Mouse (Mus musculus): ENCODE results near the gene Zfp281. TPM values are rescaled to one million over a fixed set of nuclear protein-coding genes. Genes with fewer than 3 reads are reported as not detected.

The Zfp281 gene
- total and polyA plus RNA-seq, 2 experiments, result 1.8 to 19.5 TPM

- no peak for DNase-seq (ENCODE audit: extremely low read depth, low read depth, low spot score)
- TF ChIP-seq CTCF (IDR thresholded peaks at IDR 0.05; ENCODE audit: low read depth, low read length) (no peak), POLR2A (IDR thresholded peaks at IDR 0.05; ENCODE audit: extremely low read depth, insufficient read depth, low read length) (no peak)
- H3K4me3 ChIP-seq (ENCODE audit: insufficient read depth, low read depth, low read length), result no peak overlapping the region
- peaks cover 4% of the 10 kb centered on the region; the same call in 1 of the 2 replicates for H3K4me1 ChIP-seq (ENCODE audit: control insufficient read depth, insufficient read depth, low read length)
- H3K79me2 ChIP-seq (ENCODE audit: control insufficient read depth, insufficient read depth, low read length), result no peaks in the 10 kb centered on the region
- H3K36me3 ChIP-seq (ENCODE audit: control insufficient read depth, insufficient read depth, low read length), result no peaks in the 10 kb centered on the region
- no peak overlapping the region for H3K9ac ChIP-seq (ENCODE audit: low read depth, low read length)
- H3K27ac ChIP-seq (replicated peaks; ENCODE audit: insufficient read depth, low read depth, low read length), result no peak overlapping the region
- no peaks in the 10 kb centered on the region for H3K27me3 ChIP-seq (ENCODE audit: control insufficient read depth, insufficient read depth, low read length)
- 79% methylated on average over 5 of the region's 5 CpGs for WGBS
Observed at GRCm38 (mm10) chr1:136638699-136639098, 14.0 kb downstream of the Zfp281 start.

DNA sequence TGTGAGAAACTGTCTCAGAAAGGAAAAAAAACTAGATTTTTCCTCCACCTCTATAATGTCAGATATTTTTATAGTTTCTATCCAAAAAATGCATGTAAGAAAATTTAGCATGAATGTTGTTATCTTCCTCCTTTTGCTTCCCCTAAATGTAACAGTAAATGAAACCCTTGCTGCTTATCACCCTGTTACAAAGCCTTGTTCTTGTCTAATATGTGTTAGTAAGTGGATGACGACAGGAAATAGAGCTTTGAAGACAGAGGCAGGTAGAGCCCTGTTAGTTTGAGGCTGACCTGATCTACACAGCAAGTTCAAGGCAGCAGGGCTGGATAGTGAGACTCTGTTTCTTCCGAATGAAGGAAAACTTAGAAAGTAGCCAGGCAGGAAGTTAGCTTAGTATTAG, 14.5 kb downstream of the Zfp281 start:
- H3K36me3 ChIP-seq (ENCODE audit: control insufficient read depth, insufficient read depth, low read length), result no peaks in the 10 kb centered on the region
- TF ChIP-seq CTCF (IDR thresholded peaks at IDR 0.05; ENCODE audit: low read depth, low read length), result no peak
- TF ChIP-seq POLR2A (IDR thresholded peaks at IDR 0.05; ENCODE audit: extremely low read depth, insufficient read depth, low read length), result no peak
- no peaks in the 10 kb centered on the region for H3K79me2 ChIP-seq (ENCODE audit: control insufficient read depth, insufficient read depth, low read length)
- H3K27me3 ChIP-seq (ENCODE audit: control insufficient read depth, insufficient read depth, low read length), result no peaks in the 10 kb centered on the region
- 82% methylated on average over 2 of the region's 2 CpGs for WGBS
- H3K9ac ChIP-seq (ENCODE audit: low read depth, low read length), result no peak overlapping the region
- DNase-seq (ENCODE audit: extremely low read depth, low read depth, low spot score), result no peak
- H3K4me3 ChIP-seq (ENCODE audit: insufficient read depth, low read depth, low read length), result no peak overlapping the region
- peaks cover 4% of the 10 kb centered on the region; the same call in 1 of the 2 replicates for H3K4me1 ChIP-seq (ENCODE audit: control insufficient read depth, insufficient read depth, low read length)
- no peak overlapping the region for H3K27ac ChIP-seq (replicated peaks; ENCODE audit: insufficient read depth, low read depth, low read length)

GRCm38 (mm10) chr1:136642701-136643100, 18.0 kb downstream of the Zfp281 start:
- Histone ChIP-seq H3K4me1 (ENCODE audit: control insufficient read depth, insufficient read depth, low read length) (peaks cover 4% of the 10 kb centered on the region; the same call in 1 of the 2 replicates), H3K79me2 (ENCODE audit: control insufficient read depth, insufficient read depth, low read length) (no peaks in the 10 kb centered on the region), H3K27ac (replicated peaks; ENCODE audit: insufficient read depth, low read depth, low read length) (no peak overlapping the region), H3K9ac (ENCODE audit: low read depth, low read length) (no peak overlapping the region), H3K36me3 (ENCODE audit: control insufficient read depth, insufficient read depth, low read length) (no peaks in the 10 kb centered on the region), H3K27me3 (ENCODE audit: control insufficient read depth, insufficient read depth, low read length) (no peaks in the 10 kb centered on the region), H3K4me3 (ENCODE audit: insufficient read depth, low read depth, low read length) (no peak overlapping the region)
- TF ChIP-seq POLR2A (IDR thresholded peaks at IDR 0.05; ENCODE audit: extremely low read depth, insufficient read depth, low read length), result no peak
- no peak for TF ChIP-seq CTCF (IDR thresholded peaks at IDR 0.05; ENCODE audit: low read depth, low read length)
- WGBS, result 90% methylated on average over 3 of the region's 3 CpGs
- no peak for DNase-seq (ENCODE audit: extremely low read depth, low read depth, low spot score)

DNA sequence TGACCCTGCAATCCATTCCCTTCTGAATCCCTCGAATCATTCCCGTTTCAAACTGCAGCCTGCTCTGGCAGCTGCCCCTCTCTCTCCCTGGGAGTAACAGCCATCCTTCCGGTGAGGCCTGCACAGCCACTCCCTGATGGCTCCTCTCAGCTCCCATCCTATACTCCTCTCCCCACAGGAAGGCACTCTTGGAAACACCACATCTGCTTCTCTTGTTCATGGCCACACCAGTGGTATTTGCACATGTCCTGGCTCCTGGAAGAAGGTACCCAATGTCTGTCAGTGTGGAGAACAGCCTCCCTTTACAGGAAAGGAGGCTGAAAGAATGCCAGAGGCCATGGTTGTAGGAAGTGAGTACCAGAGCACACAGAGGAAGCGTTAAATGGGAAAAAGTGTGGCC, 19.8 kb downstream of the Zfp281 start:
- Histone ChIP-seq H3K27ac (replicated peaks; ENCODE audit: insufficient read depth, low read depth, low read length) (no peak overlapping the region), H3K9ac (ENCODE audit: low read depth, low read length) (no peak overlapping the region), H3K36me3 (ENCODE audit: control insufficient read depth, insufficient read depth, low read length) (no peaks in the 10 kb centered on the region), H3K27me3 (ENCODE audit: control insufficient read depth, insufficient read depth, low read length) (no peaks in the 10 kb centered on the region), H3K4me3 (ENCODE audit: insufficient read depth, low read depth, low read length) (no peak overlapping the region), H3K4me1 (ENCODE audit: control insufficient read depth, insufficient read depth, low read length) (no peaks in the 10 kb centered on the region), H3K79me2 (ENCODE audit: control insufficient read depth, insufficient read depth, low read length) (no peaks in the 10 kb centered on the region)
- TF ChIP-seq POLR2A (IDR thresholded peaks at IDR 0.05; ENCODE audit: extremely low read depth, insufficient read depth, low read length) (no peak), CTCF (IDR thresholded peaks at IDR 0.05; ENCODE audit: low read depth, low read length) (no peak)
- WGBS, result 73% methylated on average over 4 of the region's 4 CpGs
- no peak for DNase-seq (ENCODE audit: extremely low read depth, low read depth, low spot score)

GRCm38 (mm10) chr1:136645849-136646625, 21.3 kb downstream of the Zfp281 start:
- DNase-seq (ENCODE audit: extremely low read depth, low read depth, low spot score), result no peak
- WGBS, result 91% methylated on average over 8 of the region's 8 CpGs
- H3K4me3 ChIP-seq (ENCODE audit: insufficient read depth, low read depth, low read length), result no peak overlapping the region
- no peak overlapping the region for H3K27ac ChIP-seq (replicated peaks; ENCODE audit: insufficient read depth, low read depth, low read length)
- no peaks in the 10 kb centered on the region for H3K27me3 ChIP-seq (ENCODE audit: control insufficient read depth, insufficient read depth, low read length)
- no peaks in the 10 kb centered on the region for H3K4me1 ChIP-seq (ENCODE audit: control insufficient read depth, insufficient read depth, low read length)
- H3K79me2 ChIP-seq (ENCODE audit: control insufficient read depth, insufficient read depth, low read length), result no peaks in the 10 kb centered on the region
- no peaks in the 10 kb centered on the region for H3K36me3 ChIP-seq (ENCODE audit: control insufficient read depth, insufficient read depth, low read length)
- no peak overlapping the region for H3K9ac ChIP-seq (ENCODE audit: low read depth, low read length)
- TF ChIP-seq CTCF (IDR thresholded peaks at IDR 0.05; ENCODE audit: low read depth, low read length) (no peak), POLR2A (IDR thresholded peaks at IDR 0.05; ENCODE audit: extremely low read depth, insufficient read depth, low read length) (no peak)

DNA sequence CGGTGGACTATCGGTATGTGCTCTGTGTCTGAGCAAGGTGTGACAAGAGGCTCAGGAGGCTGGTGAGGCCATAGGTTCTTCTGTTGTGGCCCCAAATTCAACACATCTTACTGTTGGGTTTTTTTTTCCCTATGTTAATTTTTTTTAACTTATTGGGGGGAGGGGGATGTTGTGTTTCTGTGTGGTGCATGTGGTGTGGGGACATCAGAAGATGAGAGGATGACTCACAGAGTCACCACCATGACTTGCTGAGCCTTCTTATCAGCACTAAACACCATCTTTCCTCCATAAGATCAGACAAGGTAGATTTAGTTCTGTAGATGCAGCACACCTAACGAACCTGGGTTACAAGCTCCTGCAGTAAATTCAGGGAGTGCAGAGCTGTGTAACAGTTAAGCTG, 27.4 kb downstream of the Zfp281 start:
- H3K9ac ChIP-seq (ENCODE audit: low read depth, low read length), result no peak overlapping the region
- H3K4me1 ChIP-seq (ENCODE audit: control insufficient read depth, insufficient read depth, low read length), result peaks cover 3% of the 10 kb centered on the region
- WGBS, result 94% methylated on average over 3 of the region's 3 CpGs
- H3K27ac ChIP-seq (replicated peaks; ENCODE audit: insufficient read depth, low read depth, low read length), result no peak overlapping the region
- no peak for DNase-seq (ENCODE audit: extremely low read depth, low read depth, low spot score)
- H3K27me3 ChIP-seq (ENCODE audit: control insufficient read depth, insufficient read depth, low read length), result no peaks in the 10 kb centered on the region
- H3K36me3 ChIP-seq (ENCODE audit: control insufficient read depth, insufficient read depth, low read length), result no peaks in the 10 kb centered on the region
- H3K4me3 ChIP-seq (ENCODE audit: insufficient read depth, low read depth, low read length), result no peak overlapping the region
- no peaks in the 10 kb centered on the region for H3K79me2 ChIP-seq (ENCODE audit: control insufficient read depth, insufficient read depth, low read length)
- no peak for TF ChIP-seq CTCF (IDR thresholded peaks at IDR 0.05; ENCODE audit: low read depth, low read length)
- no peak for TF ChIP-seq POLR2A (IDR thresholded peaks at IDR 0.05; ENCODE audit: extremely low read depth, insufficient read depth, low read length)
